Mouse (Mus musculus): Measurements from ENCODE around the gene Snhg11. TPM values are rescaled to one million over a fixed set of nuclear protein-coding genes. Genes with fewer than 3 reads are reported as not detected.
A peak's percentile ranks its signal among the peaks of the same experiment; 100 is the strongest.

Gene Snhg11
- polyA plus RNA-seq (2015; fragmentation: Nextera tagmentation; extraction: Ambion mirVana): 721 and 898 TPM in 2 replicates

DNA sequence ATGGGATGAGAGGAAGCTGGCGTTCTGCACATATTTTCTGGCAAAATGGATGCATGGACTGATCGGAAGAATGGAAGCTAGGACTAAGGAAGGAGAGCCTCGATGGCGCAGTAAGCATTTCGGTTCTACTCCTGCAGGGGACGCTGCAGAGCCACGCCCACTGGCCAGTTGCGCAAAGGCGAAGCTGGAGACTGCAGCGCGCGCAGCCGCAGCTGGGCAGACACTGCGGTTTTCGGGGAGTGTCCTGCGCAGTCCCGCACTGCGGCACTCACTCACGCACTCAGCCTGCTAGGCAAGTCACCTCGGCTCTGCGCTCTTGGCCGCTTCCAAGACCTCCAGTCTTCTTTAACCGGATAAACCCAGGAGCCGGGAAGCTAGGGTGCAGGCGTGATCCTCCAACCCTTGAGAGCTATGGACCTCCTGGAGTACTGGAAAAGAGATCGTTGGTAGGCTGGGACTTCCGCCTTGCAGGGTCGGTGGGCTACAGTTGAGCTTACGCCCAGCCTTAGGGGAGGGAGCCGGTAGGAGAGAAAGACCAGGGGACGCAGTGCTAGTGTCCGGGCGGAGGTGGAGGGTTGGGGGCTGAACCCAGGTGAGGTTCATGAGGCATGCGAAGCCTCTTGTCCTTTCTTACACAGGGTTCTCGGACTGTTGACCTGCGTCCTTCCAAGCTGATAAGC, at the start of gene Snhg11:
Gene Snhg11 (plus strand): TSS at position 196 of the 680 bp plus-strand sequence.
- Histone ChIP-seq H3K9me3 (no peaks in the 10 kb centered on the region), H3K36me3 (peaks cover 9% of the 10 kb centered on the region), H3K27me3 (no peaks in the 10 kb centered on the region), H3K4me2 (peak within 1 kb of the TSS; percentile 60), H3K4me3 (peak within 1 kb of the TSS; percentile 64), H3K4me1 (replicated peaks) (peaks cover 42% of the 10 kb centered on the region), H3K27ac (replicated peaks) (peak within 1 kb of the TSS; percentile 93), H3K9ac (peak within 1 kb of the TSS; percentile 86)
- under 1% methylated on average over 36 of the region's 36 CpGs for WGBS
- ATAC-seq (ENCODE audit: low FRiP score, low read depth): peak; percentile 90

DNA sequence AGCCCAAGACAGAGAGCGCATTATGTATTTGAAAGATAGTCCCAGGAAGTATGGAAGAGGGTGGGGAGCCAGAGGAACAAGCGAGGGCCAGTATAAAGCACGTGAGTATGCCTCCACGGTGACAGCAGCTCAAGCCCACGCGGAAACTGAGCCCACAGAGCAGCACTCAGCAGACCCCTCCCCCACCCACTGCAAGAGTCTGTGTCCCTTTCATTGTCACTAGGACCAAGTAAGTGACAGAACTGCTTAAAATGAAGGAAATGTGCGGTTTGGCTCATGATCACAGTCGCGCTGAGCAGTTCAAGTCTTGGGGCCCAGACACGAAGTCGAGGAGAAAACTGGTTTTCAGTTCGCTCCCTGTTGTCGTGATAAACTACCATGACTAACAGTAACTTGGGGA, 41.1 kb upstream of the Snhg11 start:
- Histone ChIP-seq H3K9me3 (no peaks in the 10 kb centered on the region), H3K27me3 (no peaks in the 10 kb centered on the region), H3K27ac (replicated peaks) (no peak overlapping the region), H3K4me1 (replicated peaks) (peaks cover 13% of the 10 kb centered on the region), H3K4me2 (no peak overlapping the region), H3K36me3 (no peaks in the 10 kb centered on the region), H3K9ac (no peak overlapping the region), H3K4me3 (no peak overlapping the region)
- ATAC-seq (ENCODE audit: low FRiP score, low read depth): no peak
- 88% methylated on average over 13 of the region's 13 CpGs for WGBS

- no peak overlapping the region for H3K9ac ChIP-seq
- H3K27ac ChIP-seq (replicated peaks): no peak overlapping the region
- no peaks in the 10 kb centered on the region for H3K9me3 ChIP-seq
- H3K4me3 ChIP-seq: no peak overlapping the region
- peaks cover 17% of the 10 kb centered on the region for H3K4me1 ChIP-seq (replicated peaks)
- ATAC-seq (ENCODE audit: low FRiP score, low read depth): no peak; the same call in 1 of the 2 replicates
- 41% methylated on average over 10 of the region's 10 CpGs for WGBS
- H3K4me2 ChIP-seq: no peak overlapping the region
- no peaks in the 10 kb centered on the region for H3K36me3 ChIP-seq
- no peaks in the 10 kb centered on the region for H3K27me3 ChIP-seq
These were observed 37.7 kb upstream of the Snhg11 start for GRCm38 (mm10) chr2:158337698-158338097.

DNA sequence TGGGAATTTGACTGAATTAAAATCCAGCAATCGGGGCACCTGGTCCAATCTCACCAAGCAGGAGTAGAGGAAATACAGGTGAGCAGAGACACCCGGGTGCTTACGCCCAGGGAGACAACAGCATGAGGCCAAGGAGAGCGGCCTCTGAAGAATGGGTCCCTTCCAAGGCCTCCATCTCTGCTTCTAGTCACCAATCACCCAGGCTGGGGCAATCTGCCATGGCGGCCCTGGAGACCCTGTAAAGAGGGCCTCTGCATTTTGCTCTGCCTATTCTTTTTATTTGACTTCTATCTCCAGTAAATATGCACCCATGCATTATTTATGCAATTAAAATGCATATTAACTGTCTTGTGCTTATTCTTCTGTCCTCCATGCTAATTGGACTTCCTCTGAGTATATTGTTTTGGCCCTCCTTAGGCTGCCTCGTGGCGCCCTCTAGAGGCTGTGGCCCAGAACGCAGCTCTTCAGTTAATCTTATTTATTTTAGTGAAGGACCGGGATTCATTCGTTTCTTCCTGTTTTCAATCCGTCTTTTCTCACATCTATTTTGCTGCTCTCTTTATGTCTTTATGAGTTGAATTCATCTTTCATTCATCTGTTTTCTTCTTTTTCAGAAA, 35.4 kb upstream of the Snhg11 start:
- WGBS: 29% methylated on average over 11 of the region's 11 CpGs
- Histone ChIP-seq H3K4me2 (no peak overlapping the region), H3K36me3 (no peaks in the 10 kb centered on the region), H3K27ac (replicated peaks) (peak overlapping the region; percentile 40), H3K9ac (no peak overlapping the region), H3K27me3 (no peaks in the 10 kb centered on the region), H3K4me3 (no peak overlapping the region), H3K9me3 (no peaks in the 10 kb centered on the region), H3K4me1 (replicated peaks) (peaks cover 20% of the 10 kb centered on the region)
- no peak; the same call in 1 of the 2 replicates for ATAC-seq (ENCODE audit: low FRiP score, low read depth)

- no peak overlapping the region for H3K27ac ChIP-seq (replicated peaks)
- no peak overlapping the region for H3K4me2 ChIP-seq
- no peaks in the 10 kb centered on the region for H3K36me3 ChIP-seq
- WGBS: 80% methylated on average over 2 of the region's 2 CpGs
- H3K9ac ChIP-seq: no peak overlapping the region
- no peaks in the 10 kb centered on the region for H3K27me3 ChIP-seq
- no peak for ATAC-seq (ENCODE audit: low FRiP score, low read depth)
- no peaks in the 10 kb centered on the region for H3K9me3 ChIP-seq
- peaks cover 15% of the 10 kb centered on the region for H3K4me1 ChIP-seq (replicated peaks)
- H3K4me3 ChIP-seq: no peak overlapping the region
These were observed 34.1 kb upstream of the Snhg11 start for GRCm38 (mm10) chr2:158341324-158341723.

- Histone ChIP-seq H3K36me3 (no peaks in the 10 kb centered on the region), H3K9ac (no peak overlapping the region), H3K4me1 (replicated peaks) (0 out of 2 replicates have a peak, but pooled peaks cover 7% of the 10 kb centered on the region), H3K27ac (replicated peaks) (0 out of 2 replicates have a peak overlapping the region, but pooled peaks have one; percentile 25), H3K4me2 (no peak overlapping the region), H3K9me3 (no peaks in the 10 kb centered on the region), H3K4me3 (no peak overlapping the region), H3K27me3 (no peaks in the 10 kb centered on the region)
- 17% methylated on average over 5 of the region's 5 CpGs for WGBS
- peak; percentile 61 for ATAC-seq (ENCODE audit: low FRiP score, low read depth)
These were observed 31.9 kb upstream of the Snhg11 start for GRCm38 (mm10) chr2:158343495-158343894.

GRCm38 (mm10) chr2:158346467-158346866, 29.0 kb upstream of the Snhg11 start:
- Histone ChIP-seq H3K9ac (no peak overlapping the region), H3K4me2 (no peak overlapping the region), H3K9me3 (no peaks in the 10 kb centered on the region), H3K36me3 (no peaks in the 10 kb centered on the region), H3K4me1 (replicated peaks) (0 out of 2 replicates have a peak, but pooled peaks cover 3% of the 10 kb centered on the region), H3K27ac (replicated peaks) (no peak overlapping the region), H3K27me3 (no peaks in the 10 kb centered on the region), H3K4me3 (no peak overlapping the region)
- WGBS: 71% methylated on average over 6 of the region's 6 CpGs
- no peak for ATAC-seq (ENCODE audit: low FRiP score, low read depth)

- Histone ChIP-seq H3K9me3 (no peaks in the 10 kb centered on the region), H3K4me1 (replicated peaks) (0 out of 2 replicates have a peak, but pooled peaks cover 3% of the 10 kb centered on the region), H3K4me3 (no peak overlapping the region), H3K27me3 (no peaks in the 10 kb centered on the region), H3K4me2 (no peak overlapping the region), H3K27ac (replicated peaks) (no peak overlapping the region), H3K36me3 (no peaks in the 10 kb centered on the region), H3K9ac (no peak overlapping the region)
- ATAC-seq (ENCODE audit: low FRiP score, low read depth): peak; percentile 50; the same call in 1 of the 2 replicates
- WGBS: 2% methylated on average over 6 of the region's 6 CpGs
These were observed 27.6 kb upstream of the Snhg11 start for GRCm38 (mm10) chr2:158347868-158348267.

DNA sequence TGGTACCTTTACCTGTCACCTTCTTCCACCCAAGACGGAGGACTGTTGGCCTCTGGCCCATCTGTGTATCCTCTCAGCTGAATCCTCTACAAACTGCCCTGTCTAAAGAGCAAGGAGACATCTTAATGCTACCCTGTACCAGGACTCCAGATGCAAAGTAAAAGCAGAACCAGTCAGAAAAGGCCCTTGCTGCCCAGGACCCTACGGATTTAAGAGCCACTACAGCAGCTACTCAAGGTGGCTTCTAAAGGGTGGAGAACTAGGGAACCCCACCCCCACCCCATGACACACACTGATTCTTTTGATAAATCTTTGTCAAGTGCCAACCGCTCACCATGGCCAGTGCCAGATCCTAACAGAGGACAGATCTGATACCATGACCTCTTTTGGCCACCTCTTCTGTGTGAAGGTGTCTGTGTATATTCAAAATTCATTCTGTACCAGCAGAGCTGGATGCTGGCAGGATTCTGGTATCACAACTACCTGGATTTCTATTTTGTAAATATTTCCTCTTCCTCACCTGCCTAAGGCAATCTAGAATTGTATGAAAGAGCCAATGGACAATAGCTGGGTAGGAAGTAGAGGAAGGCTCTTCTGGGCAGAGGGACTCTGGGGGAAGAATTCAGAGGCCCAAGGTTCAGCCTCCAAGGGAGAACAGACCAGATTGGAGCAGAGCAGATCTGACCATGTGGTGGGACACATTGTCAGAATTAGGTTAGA, 22.5 kb upstream of the Snhg11 start:
- no peak overlapping the region for H3K4me2 ChIP-seq
- ATAC-seq (ENCODE audit: low FRiP score, low read depth): no peak
- H3K27me3 ChIP-seq: no peaks in the 10 kb centered on the region
- WGBS: 87% methylated on average over 3 of the region's 3 CpGs
- H3K36me3 ChIP-seq: peaks cover 34% of the 10 kb centered on the region
- H3K4me3 ChIP-seq: no peak overlapping the region
- H3K27ac ChIP-seq (replicated peaks): no peak overlapping the region
- no peaks in the 10 kb centered on the region for H3K9me3 ChIP-seq
- no peaks in the 10 kb centered on the region for H3K4me1 ChIP-seq (replicated peaks)
- H3K9ac ChIP-seq: no peak overlapping the region

- peaks cover 10% of the 10 kb centered on the region for H3K4me1 ChIP-seq (replicated peaks)
- H3K4me3 ChIP-seq: no peak overlapping the region
- no peak overlapping the region for H3K9ac ChIP-seq
- no peaks in the 10 kb centered on the region for H3K9me3 ChIP-seq
- no peak overlapping the region for H3K27ac ChIP-seq (replicated peaks)
- 84% methylated on average over 7 of the region's 7 CpGs for WGBS
- ATAC-seq (ENCODE audit: low FRiP score, low read depth): no peak
- peaks cover 49% of the 10 kb centered on the region for H3K36me3 ChIP-seq
- no peaks in the 10 kb centered on the region for H3K27me3 ChIP-seq
- H3K4me2 ChIP-seq: no peak overlapping the region
These were observed 20.9 kb upstream of the Snhg11 start for GRCm38 (mm10) chr2:158354348-158355114.

DNA sequence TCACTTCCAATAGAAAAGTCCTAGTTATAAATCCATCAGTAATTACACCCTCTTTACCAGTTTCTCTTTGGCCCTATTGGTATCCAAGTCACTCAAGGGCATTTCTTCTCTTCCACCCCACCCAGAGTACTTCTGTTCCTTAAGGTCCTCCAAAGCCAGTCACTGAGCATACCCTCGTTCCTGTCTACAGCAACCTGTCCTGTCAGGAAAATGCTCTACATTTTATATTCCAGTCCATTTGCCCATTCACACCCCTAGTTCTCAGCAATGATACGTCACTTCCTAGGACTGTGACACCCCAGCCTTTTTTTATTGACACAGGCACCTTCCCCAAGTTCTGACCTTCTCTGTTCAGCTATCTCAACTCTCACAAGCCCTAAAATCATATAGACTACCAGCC, 20.2 kb upstream of the Snhg11 start:
- no peak overlapping the region for H3K4me3 ChIP-seq
- no peaks in the 10 kb centered on the region for H3K9me3 ChIP-seq
- no peak overlapping the region for H3K4me2 ChIP-seq
- H3K36me3 ChIP-seq: peaks cover 50% of the 10 kb centered on the region
- ATAC-seq (ENCODE audit: low FRiP score, low read depth): no peak
- 94% methylated on average over 2 of the region's 2 CpGs for WGBS
- no peak overlapping the region for H3K27ac ChIP-seq (replicated peaks)
- H3K4me1 ChIP-seq (replicated peaks): peaks cover 17% of the 10 kb centered on the region
- no peak overlapping the region for H3K9ac ChIP-seq
- no peaks in the 10 kb centered on the region for H3K27me3 ChIP-seq

Data from hindbrain, embryonic 15.5 days (tissue).